Mouse (Mus musculus) limb, embryonic 10.5 days (tissue): Measurements from ENCODE around the gene Dhx36. TPM values are rescaled to one million over a fixed set of nuclear protein-coding genes. Genes with fewer than 3 reads are reported as not detected.

Experiments
- DNase-seq: peaks from one replicate; pipeline ENCODE4 v3.0.0-alpha.2; 2017; ENCODE audit warnings: low spot score
- H3K27ac ChIP-seq: fragments of 300-500 bp; sonication (generic); 2 replicates; pipeline ENCODE4 v1.5.1; 2016; ENCODE audit warnings: mild to moderate bottlenecking
- H3K27me3 ChIP-seq: fragments of 300-500 bp; sonication (generic); 2 replicates; pipeline ENCODE4 v1.6.1; 2016; ENCODE audit warnings: low read depth, mild to moderate bottlenecking; ENCODE audit not compliant: poor library complexity, severe bottlenecking
- H3K36me3 ChIP-seq: fragments of 300-500 bp; sonication (generic); 2 replicates; pipeline ENCODE4 v1.6.1; 2016; ENCODE audit warnings: mild to moderate bottlenecking, moderate library complexity
- H3K4me1 ChIP-seq: fragments of 300-500 bp; sonication (generic); 2 replicates; pipeline ENCODE4 v1.6.1; 2016
- H3K4me3 ChIP-seq: fragments of 300-500 bp; sonication (generic); 2 replicates; pipeline ENCODE4 v1.5.1; 2016; ENCODE audit warnings: mild to moderate bottlenecking, moderate library complexity
- H3K9me3 ChIP-seq: fragments of 300-500 bp; sonication (generic); replicated peaks from 2 replicates; pipeline ENCODE4 v1.6.1; 2016; ENCODE audit warnings: mild to moderate bottlenecking
- WGBS: fragments of 180-500 bp; shearing (Covaris S2); methylation state at CpG from one replicate; pipeline ENCODE4 v1.1.7; 2016; 5-methylcytosine and 5-hydroxymethylcytosine counted together
- polyA plus RNA-seq: library from polyadenylated mRNA; unstranded; fragments of >200 nt; fragmentation: Nextera tagmentation; extraction: Ambion mirVana; gene quantifications from 2 replicates; pipeline ENCODE4 v1.2.1, GENCODE M21; 2016

The Dhx36 gene
- polyA plus RNA-seq, 1 experiment from 2014 or later: 37.3 TPM

DNA sequence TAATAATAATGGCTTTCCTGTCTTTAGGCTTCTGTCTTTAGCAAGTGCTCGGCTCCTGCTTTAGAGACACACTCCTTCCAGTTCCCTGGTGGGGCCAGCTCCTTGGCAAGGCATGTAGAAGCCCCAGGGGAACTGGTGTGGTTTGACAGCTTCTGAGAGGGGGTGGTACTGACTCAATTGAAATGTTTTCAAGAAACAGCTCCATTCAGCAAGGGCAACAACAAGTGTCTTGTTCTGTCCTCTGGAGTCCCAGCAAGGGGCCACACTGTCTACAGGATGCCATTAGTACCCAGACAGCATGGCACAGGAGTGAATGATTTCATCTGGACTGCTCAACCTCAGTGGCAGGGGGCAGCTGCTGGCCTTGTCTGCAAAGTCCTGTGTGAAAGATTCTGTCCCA lies 51.0 kb downstream of the Dhx36 start:
- no peak overlapping the region for H3K27ac ChIP-seq
- peaks cover 16% of the 10 kb centered on the region for H3K36me3 ChIP-seq
- H3K4me3 ChIP-seq: no peak overlapping the region
- WGBS: 74% methylated on average over 1 of the region's 1 CpGs
- DNase-seq: no peak
- H3K27me3 ChIP-seq: no peaks in the 10 kb centered on the region
- peaks cover 18% of the 10 kb centered on the region for H3K4me1 ChIP-seq
- H3K9me3 ChIP-seq: no peaks in the 10 kb centered on the region

DNA sequence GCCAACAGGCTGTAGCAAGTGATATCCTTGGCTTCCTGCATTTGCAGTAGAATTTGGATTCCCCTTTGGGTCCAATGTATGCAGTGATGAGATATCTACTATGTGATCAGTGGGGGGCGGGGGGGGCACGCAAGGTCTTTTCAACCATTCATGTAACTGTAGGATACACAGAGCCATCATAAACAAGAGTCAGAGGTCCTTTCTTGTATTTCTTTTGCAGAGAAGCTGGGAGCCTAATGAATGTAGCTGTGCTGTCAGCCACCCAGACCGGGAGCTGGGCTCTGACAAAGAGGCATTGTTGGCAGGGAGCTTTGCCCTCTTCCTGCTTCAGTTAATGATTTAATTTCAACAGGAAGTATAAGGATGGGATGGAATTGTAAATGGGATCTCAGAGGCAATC lies 52.7 kb downstream of the Dhx36 start:
- WGBS: 80% methylated on average over 3 of the region's 3 CpGs
- H3K4me3 ChIP-seq: no peak overlapping the region
- DNase-seq: no peak
- no peaks in the 10 kb centered on the region for H3K27me3 ChIP-seq
- peaks cover 10% of the 10 kb centered on the region for H3K4me1 ChIP-seq
- no peaks in the 10 kb centered on the region for H3K36me3 ChIP-seq
- H3K9me3 ChIP-seq: no peaks in the 10 kb centered on the region
- peak overlapping the region; percentile 14; the same call in 1 of the 2 replicates for H3K27ac ChIP-seq

DNA sequence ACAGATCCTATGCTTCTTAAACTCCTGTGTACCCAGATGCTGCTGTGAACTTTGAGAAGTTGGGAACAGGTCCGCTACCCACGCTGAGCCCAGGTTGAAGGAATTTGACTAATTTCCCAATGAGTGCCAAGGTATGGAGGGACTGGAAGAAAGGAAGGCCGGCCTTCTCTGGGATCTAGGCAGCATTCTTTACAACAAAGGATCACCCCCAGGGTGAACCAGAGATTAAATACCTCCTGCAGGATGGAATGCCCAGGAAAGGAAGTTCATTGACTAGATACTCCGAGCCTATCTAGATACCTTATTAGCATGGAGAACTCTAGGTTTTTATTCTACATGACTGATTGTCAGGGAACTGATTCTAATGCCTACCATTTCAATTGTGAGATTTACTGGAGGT lies 53.8 kb downstream of the Dhx36 start:
- Histone ChIP-seq H3K4me1 (peaks cover 9% of the 10 kb centered on the region; the same call in 1 of the 2 replicates), H3K27ac (no peak overlapping the region), H3K4me3 (no peak overlapping the region), H3K36me3 (no peaks in the 10 kb centered on the region), H3K9me3 (no peaks in the 10 kb centered on the region), H3K27me3 (no peaks in the 10 kb centered on the region)
- DNase-seq: no peak
- 63% methylated on average over 4 of the region's 4 CpGs for WGBS

DNA sequence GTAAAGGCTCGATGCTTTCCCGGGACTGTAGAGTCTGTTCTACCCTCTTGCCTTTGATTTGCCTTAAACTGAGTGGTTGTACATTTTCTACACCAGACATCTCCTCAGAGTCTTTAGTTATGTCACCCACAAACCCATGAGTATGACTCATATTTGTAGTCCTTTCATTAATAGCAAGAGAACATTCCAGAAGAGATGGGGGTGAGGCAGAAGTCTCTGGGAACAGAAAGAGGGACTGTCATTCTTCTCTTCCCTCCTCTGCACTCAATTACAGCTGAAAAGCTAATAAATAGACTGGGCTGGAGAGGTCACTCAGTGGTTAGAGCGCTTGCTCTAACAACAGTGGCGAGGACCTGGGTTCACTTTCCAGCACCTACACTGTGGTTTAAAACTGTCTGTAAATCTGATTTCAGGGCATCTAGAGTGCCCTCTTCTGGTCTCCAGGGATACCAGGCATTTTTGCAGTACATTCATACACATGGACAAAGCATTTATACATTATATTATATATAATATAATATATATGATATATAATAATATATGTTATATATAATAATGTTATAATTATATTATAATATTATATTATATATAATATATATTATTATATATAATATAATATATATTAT lies 56.8 kb downstream of the Dhx36 start:
- Histone ChIP-seq H3K9me3 (no peaks in the 10 kb centered on the region), H3K4me3 (no peak overlapping the region), H3K36me3 (no peaks in the 10 kb centered on the region), H3K27ac (no peak overlapping the region), H3K4me1 (peaks cover 5% of the 10 kb centered on the region; the same call in 1 of the 2 replicates), H3K27me3 (no peaks in the 10 kb centered on the region)
- WGBS: 94% methylated on average over 4 of the region's 4 CpGs
- no peak for DNase-seq

DNA sequence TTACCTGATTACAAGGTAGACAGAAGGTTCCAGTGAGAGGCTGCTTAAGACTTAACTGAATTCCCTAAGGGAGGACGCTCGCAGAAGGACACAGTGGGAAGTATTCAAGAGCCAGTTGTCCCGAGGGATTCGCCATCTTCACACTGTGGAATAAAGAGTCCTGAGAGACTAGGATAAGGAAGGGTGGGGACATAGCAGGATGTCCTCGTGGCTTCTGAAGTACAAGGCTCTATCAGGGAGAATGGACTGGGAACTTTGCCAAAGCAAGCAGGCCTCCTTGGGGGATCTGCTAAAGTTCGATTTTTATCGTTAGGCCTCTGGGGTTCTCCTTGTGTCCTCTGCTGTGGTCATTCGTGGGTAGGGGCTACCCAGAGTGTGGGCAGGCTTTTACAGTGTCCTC lies 59.7 kb downstream of the Dhx36 start:
- no peak for DNase-seq
- no peaks in the 10 kb centered on the region for H3K36me3 ChIP-seq
- H3K27me3 ChIP-seq: no peaks in the 10 kb centered on the region
- no peaks in the 10 kb centered on the region for H3K4me1 ChIP-seq
- H3K27ac ChIP-seq: no peak overlapping the region
- 88% methylated on average over 8 of the region's 8 CpGs for WGBS
- no peaks in the 10 kb centered on the region for H3K9me3 ChIP-seq
- no peak overlapping the region for H3K4me3 ChIP-seq

DNA sequence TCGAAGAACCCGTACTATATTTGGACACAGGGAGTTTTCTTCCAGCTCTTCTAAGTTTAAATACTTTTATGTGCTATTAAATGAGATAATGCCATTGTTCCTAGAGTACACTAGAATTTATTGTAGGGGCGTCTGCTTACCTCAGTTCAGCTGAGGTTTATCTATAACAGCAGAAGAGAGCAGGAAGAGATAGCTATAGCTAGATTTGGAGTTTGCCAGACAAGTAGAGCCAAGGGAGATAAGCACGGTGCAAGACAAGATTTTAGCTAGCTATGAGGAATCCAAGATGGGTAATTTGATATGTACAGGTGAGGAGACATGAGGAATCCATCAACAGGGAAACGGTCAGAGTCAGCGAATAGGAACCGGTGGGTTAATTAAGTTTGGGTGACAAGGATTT lies 60.5 kb downstream of the Dhx36 start:
- no peak overlapping the region for H3K27ac ChIP-seq
- no peak for DNase-seq
- 90% methylated on average over 7 of the region's 7 CpGs for WGBS
- no peaks in the 10 kb centered on the region for H3K27me3 ChIP-seq
- no peak overlapping the region for H3K4me3 ChIP-seq
- H3K9me3 ChIP-seq: no peaks in the 10 kb centered on the region
- no peaks in the 10 kb centered on the region for H3K36me3 ChIP-seq
- H3K4me1 ChIP-seq: no peaks in the 10 kb centered on the region

DNA sequence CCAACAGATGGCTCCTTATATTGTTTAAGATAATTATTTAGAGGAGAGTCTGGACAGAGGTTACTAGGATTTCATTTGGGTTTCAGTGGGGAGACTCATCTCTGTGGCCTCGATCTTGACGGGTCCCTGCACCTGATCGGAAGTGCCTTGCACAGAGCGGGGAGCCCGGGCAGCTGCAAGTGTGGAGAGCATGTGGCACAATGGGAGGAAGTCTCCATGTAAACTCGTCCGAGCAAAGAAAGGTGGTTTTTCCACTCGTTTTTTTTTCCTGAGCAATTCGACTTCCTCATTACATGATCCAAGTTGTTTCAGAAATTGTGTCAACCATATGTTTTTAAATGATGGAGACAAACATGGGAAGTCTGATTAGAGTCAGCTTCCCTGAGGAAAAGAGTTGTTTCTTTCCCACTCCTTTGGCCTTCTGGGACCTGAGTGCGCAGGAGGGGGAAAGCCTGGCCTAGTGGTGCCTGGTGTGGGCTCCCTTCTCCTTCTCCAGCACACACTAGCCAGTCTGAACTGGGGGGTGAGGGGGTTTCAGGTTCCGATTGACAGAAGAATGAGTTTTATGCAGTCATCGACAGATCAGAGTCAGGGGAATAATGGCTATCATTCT lies 63.1 kb downstream of the Dhx36 start:
- DNase-seq: no peak
- H3K27ac ChIP-seq: no peak overlapping the region
- 86% methylated on average over 12 of the region's 12 CpGs for WGBS
- H3K9me3 ChIP-seq: no peaks in the 10 kb centered on the region
- no peak overlapping the region for H3K4me3 ChIP-seq
- H3K27me3 ChIP-seq: no peaks in the 10 kb centered on the region
- no peaks in the 10 kb centered on the region for H3K36me3 ChIP-seq
- H3K4me1 ChIP-seq: no peaks in the 10 kb centered on the region

DNA sequence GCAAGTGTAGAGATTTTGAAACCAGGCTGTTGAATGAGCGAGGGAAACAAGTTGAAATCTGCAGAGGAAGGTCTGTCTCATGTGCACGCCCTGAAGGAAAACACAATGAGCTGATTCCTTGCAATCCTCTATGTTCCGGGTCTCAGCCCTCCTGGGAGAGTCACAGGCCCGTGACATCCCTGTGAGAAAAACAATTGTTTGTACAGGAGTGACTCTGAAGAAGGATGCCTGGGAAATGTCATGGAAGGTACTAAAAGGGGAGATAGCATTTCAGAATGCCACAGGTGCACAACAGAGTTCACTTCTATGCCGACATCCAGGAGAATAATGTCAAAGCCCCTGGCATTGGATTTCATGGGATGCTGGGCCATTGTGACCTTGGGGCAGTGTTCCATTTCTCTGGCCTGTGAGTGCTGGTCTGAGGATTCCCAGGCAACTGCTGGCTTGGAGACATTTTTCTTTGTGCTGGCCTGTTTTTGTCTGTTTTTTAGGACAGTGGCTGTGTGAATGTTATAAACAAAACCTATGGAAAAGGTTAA lies 66.3 kb downstream of the Dhx36 start:
- H3K36me3 ChIP-seq: no peaks in the 10 kb centered on the region
- H3K27me3 ChIP-seq: no peaks in the 10 kb centered on the region
- H3K9me3 ChIP-seq: no peaks in the 10 kb centered on the region
- H3K4me1 ChIP-seq: no peaks in the 10 kb centered on the region
- H3K27ac ChIP-seq: no peak overlapping the region
- WGBS: 70% methylated on average over 5 of the region's 5 CpGs
- DNase-seq: no peak
- H3K4me3 ChIP-seq: no peak overlapping the region

DNA sequence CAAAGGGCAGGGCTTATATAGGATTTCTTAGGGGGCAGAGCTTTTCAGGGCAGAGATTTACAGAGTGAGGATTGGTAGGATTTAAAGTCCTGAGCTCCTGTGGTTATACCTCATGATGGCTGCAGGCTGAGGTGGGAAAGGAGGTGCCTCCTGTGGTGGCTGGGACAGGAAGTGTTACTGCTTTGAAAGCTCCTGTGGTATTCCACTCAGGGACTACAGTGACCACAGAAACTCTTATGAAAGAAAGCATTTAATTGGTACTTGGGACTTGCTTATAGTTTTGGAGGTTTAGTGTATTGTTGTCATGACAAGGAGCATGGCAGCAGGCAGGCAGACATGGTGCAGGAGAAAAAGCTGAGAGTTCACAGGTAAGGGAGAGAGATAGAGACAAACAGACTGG lies 70.9 kb downstream of the Dhx36 start:
- no peak for DNase-seq
- Histone ChIP-seq H3K36me3 (no peaks in the 10 kb centered on the region), H3K4me1 (no peaks in the 10 kb centered on the region)

DNA sequence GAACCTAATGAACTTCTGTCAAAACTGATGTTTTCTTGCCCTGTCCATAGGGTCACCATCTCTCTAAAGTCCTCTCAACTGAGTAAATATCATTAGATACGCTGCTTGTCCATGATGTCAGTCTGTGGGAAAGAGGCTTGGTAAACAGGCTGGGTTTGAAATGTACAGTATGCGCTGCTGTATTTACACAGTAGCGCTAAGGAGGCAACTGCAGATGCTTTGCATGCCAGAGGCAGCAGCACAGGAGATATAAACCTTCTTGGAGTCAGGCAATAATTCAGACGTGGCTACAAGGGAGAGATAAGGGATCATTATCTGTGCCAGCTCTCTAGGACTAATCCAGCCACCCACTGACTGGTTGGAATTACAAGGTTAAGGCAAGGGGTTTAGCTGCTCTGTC lies 73.1 kb downstream of the Dhx36 start:
- Histone ChIP-seq H3K4me1 (no peaks in the 10 kb centered on the region), H3K4me3 (no peak overlapping the region), H3K27ac (no peak overlapping the region), H3K9me3 (no peaks in the 10 kb centered on the region), H3K36me3 (no peaks in the 10 kb centered on the region), H3K27me3 (no peaks in the 10 kb centered on the region)
- WGBS: 68% methylated on average over 4 of the region's 4 CpGs
- no peak for DNase-seq

More for the DNA sequence above, 70.9 kb downstream of the Dhx36 start:
- Histone ChIP-seq H3K27me3 (no peaks in the 10 kb centered on the region), H3K27ac (no peak overlapping the region), H3K4me3 (no peak overlapping the region), H3K9me3 (no peaks in the 10 kb centered on the region)

DNA sequence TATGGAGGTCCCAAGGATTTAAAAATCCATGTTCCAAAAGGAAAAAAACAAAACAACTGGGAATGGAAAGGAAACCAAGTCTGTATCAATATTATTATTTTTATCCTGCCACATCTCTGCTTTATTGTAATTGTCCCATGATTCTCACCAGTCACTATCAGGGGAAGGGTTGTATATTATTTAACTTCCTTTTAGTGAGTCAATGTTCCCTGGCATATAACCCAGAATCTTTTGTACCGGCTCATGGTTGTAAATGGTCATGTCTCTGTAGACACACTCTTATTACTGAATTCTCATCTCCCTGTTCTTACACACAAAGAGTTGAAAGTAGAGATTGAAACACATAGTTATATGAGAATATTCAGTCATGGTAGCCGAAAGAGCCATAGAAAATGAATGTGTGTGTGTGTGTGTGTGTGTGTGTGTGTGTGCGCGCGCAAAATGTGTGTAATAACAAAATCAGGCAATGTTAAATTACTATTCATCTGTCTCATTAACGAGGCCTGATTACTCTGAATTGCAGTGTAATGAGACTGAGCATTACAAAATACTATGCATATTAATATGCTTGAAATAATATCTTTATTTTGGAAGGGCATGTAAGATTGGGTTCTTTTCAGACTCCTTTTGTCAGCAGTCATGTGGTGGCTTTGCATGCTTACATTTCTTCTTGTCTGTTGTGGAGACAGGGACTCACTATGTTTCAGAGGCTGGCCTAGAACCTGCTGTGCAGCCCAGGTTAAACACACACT lies 88.2 kb downstream of the Dhx36 start:
- no peaks in the 10 kb centered on the region for H3K27me3 ChIP-seq
- H3K4me1 ChIP-seq: no peaks in the 10 kb centered on the region
- no peak for DNase-seq
- no peaks in the 10 kb centered on the region for H3K36me3 ChIP-seq
- WGBS: 96% methylated on average over 6 of the region's 6 CpGs
- H3K9me3 ChIP-seq: no peaks in the 10 kb centered on the region
- H3K27ac ChIP-seq: no peak overlapping the region
- H3K4me3 ChIP-seq: no peak overlapping the region
